Mouse (Mus musculus) lung, embryonic 16.5 days (tissue): ENCODE results near the gene Siah1b. TPM values are rescaled to one million over a fixed set of nuclear protein-coding genes. Genes with fewer than 3 reads are reported as not detected.

ENCODE experiments used
- ATAC-seq: fragments of 200-750 bp; cut with Nextera tagmentation; 2 replicates; pipeline ENCODE4 v1.8.0; 2017; ENCODE audit warnings: low read depth, mild to moderate bottlenecking, moderate library complexity
- H3K27ac ChIP-seq: fragments of 300-500 bp; sonication (generic); 2 replicates; pipeline ENCODE4 v1.5.1; 2014; ENCODE audit warnings: mild to moderate bottlenecking, control low read depth, low read length
- H3K27me3 ChIP-seq: fragments of 300-500 bp; sonication (generic); 2 replicates; pipeline ENCODE4 v1.6.1; 2014; ENCODE audit warnings: low read depth, low read length, mixed read lengths; ENCODE audit not compliant: control insufficient read depth, insufficient read depth
- H3K36me3 ChIP-seq: fragments of 300-500 bp; sonication (generic); 2 replicates; pipeline ENCODE4 v1.6.1; 2014; ENCODE audit warnings: low read length; ENCODE audit not compliant: control insufficient read depth, insufficient read depth
- H3K4me1 ChIP-seq: fragments of 300-500 bp; sonication (generic); replicated peaks from 2 replicates; pipeline ENCODE4 v1.6.1; 2014; ENCODE audit warnings: low read length, mixed read lengths; ENCODE audit not compliant: control insufficient read depth, insufficient read depth
- H3K4me2 ChIP-seq: fragments of 300-500 bp; sonication (generic); 2 replicates; pipeline ENCODE4 v1.6.1; 2014; ENCODE audit warnings: low read depth, low read length, control low read depth
- H3K4me3 ChIP-seq: fragments of 300-500 bp; sonication (generic); 2 replicates; pipeline ENCODE4 v1.5.1; 2014; ENCODE audit warnings: mild to moderate bottlenecking, low read length, control low read depth
- H3K9ac ChIP-seq: fragments of 300-500 bp; sonication (generic); 2 replicates; pipeline ENCODE4 v1.6.1; 2014; ENCODE audit warnings: low read length, control low read depth
- H3K9me3 ChIP-seq: fragments of 300-500 bp; sonication (generic); 2 replicates; pipeline ENCODE4 v1.6.1; 2016; ENCODE audit warnings: low read length; ENCODE audit not compliant: control insufficient read depth
- WGBS: fragments of 180-500 bp; shearing (Covaris S2); extraction: QIAGEN DNeasy Blood & Tissue Kit; methylation state at CpG from one replicate; pipeline ENCODE4 v1.1.7; 2014; 5-methylcytosine and 5-hydroxymethylcytosine counted together
- polyA plus RNA-seq: library from polyadenylated mRNA; unstranded; fragments of >200 nt; fragmentation: Nextera tagmentation; extraction: Ambion mirVana; gene quantifications from 2 replicates; pipeline ENCODE4 v1.2.1, GENCODE M21; 2015

Gene Siah1b
- polyA plus RNA-seq, 1 experiment from 2014 or later: 28.4 TPM

GRCm38 (mm10) chrX:164046736-164047135 is 29.6 kb downstream of the Siah1b start:
- Histone ChIP-seq H3K4me3 (no peak overlapping the region), H3K36me3 (no peaks in the 10 kb centered on the region), H3K27me3 (no peaks in the 10 kb centered on the region), H3K4me2 (no peak overlapping the region), H3K27ac (no peak overlapping the region), H3K4me1 (no peaks in the 10 kb centered on the region), H3K9me3 (no peaks in the 10 kb centered on the region), H3K9ac (no peak overlapping the region)
- 49% methylated on average over 2 of the region's 2 CpGs for WGBS
- ATAC-seq: no peak

GRCm38 (mm10) chrX:164042069-164042468 is 34.2 kb downstream of the Siah1b start:
- 56% methylated on average over 13 of the region's 13 CpGs for WGBS
- no peak for ATAC-seq
- Histone ChIP-seq H3K4me1 (no peaks in the 10 kb centered on the region), H3K27me3 (no peaks in the 10 kb centered on the region), H3K4me3 (no peak overlapping the region), H3K36me3 (no peaks in the 10 kb centered on the region), H3K4me2 (no peak overlapping the region), H3K27ac (no peak overlapping the region), H3K9me3 (no peaks in the 10 kb centered on the region), H3K9ac (no peak overlapping the region)

- H3K27me3 ChIP-seq: no peaks in the 10 kb centered on the region
- H3K9ac ChIP-seq: no peak overlapping the region
- ATAC-seq: no peak
- H3K4me1 ChIP-seq: no peaks in the 10 kb centered on the region
- no peak overlapping the region for H3K27ac ChIP-seq
- no peak overlapping the region for H3K4me2 ChIP-seq
- no peaks in the 10 kb centered on the region for H3K9me3 ChIP-seq
- H3K4me3 ChIP-seq: no peak overlapping the region
- H3K36me3 ChIP-seq: no peaks in the 10 kb centered on the region
- 43% methylated on average over 2 of the region's 2 CpGs for WGBS
Measured at GRCm38 (mm10) chrX:164038882-164039281, 37.4 kb downstream of the Siah1b start.

GRCm38 (mm10) chrX:164035931-164036330 is 40.4 kb downstream of the Siah1b start:
- Histone ChIP-seq H3K4me2 (no peak overlapping the region), H3K27me3 (no peaks in the 10 kb centered on the region), H3K36me3 (no peaks in the 10 kb centered on the region), H3K9ac (no peak overlapping the region), H3K9me3 (no peaks in the 10 kb centered on the region), H3K27ac (no peak overlapping the region), H3K4me3 (no peak overlapping the region), H3K4me1 (no peaks in the 10 kb centered on the region)
- ATAC-seq: no peak
- WGBS: 78% methylated on average over 7 of the region's 7 CpGs

GRCm38 (mm10) chrX:164035401-164035800 is 40.9 kb downstream of the Siah1b start:
- H3K9me3 ChIP-seq: no peaks in the 10 kb centered on the region
- H3K36me3 ChIP-seq: no peaks in the 10 kb centered on the region
- H3K4me1 ChIP-seq: no peaks in the 10 kb centered on the region
- H3K27ac ChIP-seq: no peak overlapping the region
- WGBS: 91% methylated on average over 2 of the region's 2 CpGs
- no peaks in the 10 kb centered on the region for H3K27me3 ChIP-seq
- H3K9ac ChIP-seq: no peak overlapping the region
- no peak for ATAC-seq
- H3K4me2 ChIP-seq: no peak overlapping the region
- no peak overlapping the region for H3K4me3 ChIP-seq

GRCm38 (mm10) chrX:164032526-164032925 is 43.8 kb downstream of the Siah1b start:
- Histone ChIP-seq H3K27ac (no peak overlapping the region), H3K4me3 (no peak overlapping the region), H3K27me3 (no peaks in the 10 kb centered on the region), H3K9ac (no peak overlapping the region), H3K36me3 (no peaks in the 10 kb centered on the region), H3K4me1 (no peaks in the 10 kb centered on the region), H3K9me3 (no peaks in the 10 kb centered on the region), H3K4me2 (no peak overlapping the region)
- 91% methylated on average over 7 of the region's 7 CpGs for WGBS
- ATAC-seq: no peak

GRCm38 (mm10) chrX:164027607-164028289 is 48.5 kb downstream of the Siah1b start, which contains the start of gene Car5b:
TSS of gene Car5b (minus strand) at chrX:164027997.
- peak; percentile 100 for ATAC-seq
- no peaks in the 10 kb centered on the region for H3K4me1 ChIP-seq
- H3K4me2 ChIP-seq: peak within 1 kb of the TSS; percentile 52
- 10% methylated on average over 22 of the region's 22 CpGs for WGBS
- peak within 1 kb of the TSS; percentile 42 for H3K4me3 ChIP-seq
- H3K27me3 ChIP-seq: no peaks in the 10 kb centered on the region
- no peaks in the 10 kb centered on the region for H3K36me3 ChIP-seq
- no peaks in the 10 kb centered on the region for H3K9me3 ChIP-seq
- no peak within 1 kb of the TSS for H3K27ac ChIP-seq
- H3K9ac ChIP-seq: no peak within 1 kb of the TSS

Other genes with a start within 250 kb of the Siah1b start
- 25.5 and 27.5 TPM in 2 replicates for gene Ap1s2, start 167.5 kb downstream of the Siah1b start, polyA plus RNA-seq
- 45.2 and 51.0 TPM in 2 replicates for gene Zrsr2, start 117.8 kb downstream of the Siah1b start, polyA plus RNA-seq
- gene Car5b, start 48.5 kb downstream of the Siah1b start, polyA plus RNA-seq: 0.73 and 0.91 TPM in 2 replicates
- 0.39 and 0.70 TPM in 2 replicates for gene Cltrn, start 12.3 kb upstream of the Siah1b start, polyA plus RNA-seq
- gene Ace2, start 62.8 kb upstream of the Siah1b start, polyA plus RNA-seq: 2.1 and 3.3 TPM in 2 replicates
- gene Bmx, start 181.7 kb upstream of the Siah1b start, polyA plus RNA-seq: 1.3 and 1.6 TPM in 2 replicates
- gene Pir, start 192.9 kb upstream of the Siah1b start, polyA plus RNA-seq: 17.1 and 17.7 TPM in 2 replicates